Mouse (Mus musculus): Measurements from ENCODE around the gene Slc25a54. TPM values are rescaled to one million over a fixed set of nuclear protein-coding genes. Genes with fewer than 3 reads are reported as not detected.

Slc25a54 gene
- not detected in 2 replicates for polyA plus RNA-seq (2011; ENCODE audit: insufficient read depth, insufficient read length, low read depth, missing spikeins)

- H3K36me3 ChIP-seq (ENCODE audit: control insufficient read depth, insufficient read depth, low read length, poor library complexity, severe bottlenecking): no peaks in the 10 kb centered on the region
- H3K9ac ChIP-seq (ENCODE audit: low read depth, poor library complexity, severe bottlenecking): no peak within 1 kb of the TSS
- H3K27me3 ChIP-seq (ENCODE audit: control insufficient read depth, insufficient read depth, low read length, poor library complexity, severe bottlenecking): no peaks in the 10 kb centered on the region
- H3K27ac ChIP-seq (ENCODE audit: insufficient read depth, low read length): no peak within 1 kb of the TSS
- H3K4me1 ChIP-seq (ENCODE audit: control insufficient read depth, insufficient read depth, low read length): no peaks in the 10 kb centered on the region
- TF ChIP-seq POLR2A (IDR thresholded peaks at IDR 0.05; ENCODE audit: insufficient read depth, low read length) (no peak), EP300 (IDR thresholded peaks at IDR 0.05; ENCODE audit: insufficient read depth, low read depth, low read length) (no peak), CTCF (IDR thresholded peaks at IDR 0.05; ENCODE audit: low read depth, low read length) (no peak)
- H3K9me3 ChIP-seq (replicated peaks; ENCODE audit: control insufficient read depth, insufficient read depth, low read length, poor library complexity, severe bottlenecking): 0 out of 2 replicates have a peak, but pooled peaks cover 2% of the 10 kb centered on the region
- H3K4me3 ChIP-seq (ENCODE audit: low read depth, low read length): no peak within 1 kb of the TSS
Observed at GRCm38 (mm10) chr3:109080169-109080568, at the start of gene Slc25a54. TSS of gene Slc25a54 (plus strand) at chr3:109080469.

- Histone ChIP-seq H3K36me3 (ENCODE audit: control insufficient read depth, insufficient read depth, low read length, poor library complexity, severe bottlenecking) (no peaks in the 10 kb centered on the region), H3K9ac (ENCODE audit: low read depth, poor library complexity, severe bottlenecking) (no peak overlapping the region), H3K4me3 (ENCODE audit: low read depth, low read length) (no peak overlapping the region), H3K27ac (ENCODE audit: insufficient read depth, low read length) (no peak overlapping the region), H3K27me3 (ENCODE audit: control insufficient read depth, insufficient read depth, low read length, poor library complexity, severe bottlenecking) (no peaks in the 10 kb centered on the region; the same call in 1 of the 2 replicates), H3K4me1 (ENCODE audit: control insufficient read depth, insufficient read depth, low read length) (no peaks in the 10 kb centered on the region), H3K9me3 (replicated peaks; ENCODE audit: control insufficient read depth, insufficient read depth, low read length, poor library complexity, severe bottlenecking) (peaks cover 5% of the 10 kb centered on the region)
- TF ChIP-seq EP300 (IDR thresholded peaks at IDR 0.05; ENCODE audit: insufficient read depth, low read depth, low read length): no peak
- TF ChIP-seq POLR2A (IDR thresholded peaks at IDR 0.05; ENCODE audit: insufficient read depth, low read length): no peak
- TF ChIP-seq CTCF (IDR thresholded peaks at IDR 0.05; ENCODE audit: low read depth, low read length): no peak
Observed at GRCm38 (mm10) chr3:109030817-109031216, 49.5 kb upstream of the Slc25a54 start.

- Histone ChIP-seq H3K27ac (ENCODE audit: insufficient read depth, low read length) (no peak overlapping the region), H3K9me3 (replicated peaks; ENCODE audit: control insufficient read depth, insufficient read depth, low read length, poor library complexity, severe bottlenecking) (peaks cover 5% of the 10 kb centered on the region), H3K4me1 (ENCODE audit: control insufficient read depth, insufficient read depth, low read length) (no peaks in the 10 kb centered on the region), H3K4me3 (ENCODE audit: low read depth, low read length) (no peak overlapping the region), H3K36me3 (ENCODE audit: control insufficient read depth, insufficient read depth, low read length, poor library complexity, severe bottlenecking) (no peaks in the 10 kb centered on the region), H3K9ac (ENCODE audit: low read depth, poor library complexity, severe bottlenecking) (no peak overlapping the region), H3K27me3 (ENCODE audit: control insufficient read depth, insufficient read depth, low read length, poor library complexity, severe bottlenecking) (no peaks in the 10 kb centered on the region; the same call in 1 of the 2 replicates)
- TF ChIP-seq EP300 (IDR thresholded peaks at IDR 0.05; ENCODE audit: insufficient read depth, low read depth, low read length): no peak
Observed at GRCm38 (mm10) chr3:109031626-109032025, 48.6 kb upstream of the Slc25a54 start.

GRCm38 (mm10) chr3:109032306-109032705 is 48.0 kb upstream of the Slc25a54 start:
- H3K36me3 ChIP-seq (ENCODE audit: control insufficient read depth, insufficient read depth, low read length, poor library complexity, severe bottlenecking): no peaks in the 10 kb centered on the region
- peaks cover 5% of the 10 kb centered on the region for H3K9me3 ChIP-seq (replicated peaks; ENCODE audit: control insufficient read depth, insufficient read depth, low read length, poor library complexity, severe bottlenecking)
- no peak overlapping the region for H3K27ac ChIP-seq (ENCODE audit: insufficient read depth, low read length)
- TF ChIP-seq EP300 (IDR thresholded peaks at IDR 0.05; ENCODE audit: insufficient read depth, low read depth, low read length): no peak
- no peak for TF ChIP-seq CTCF (IDR thresholded peaks at IDR 0.05; ENCODE audit: low read depth, low read length)
- TF ChIP-seq POLR2A (IDR thresholded peaks at IDR 0.05; ENCODE audit: insufficient read depth, low read length): no peak
- no peaks in the 10 kb centered on the region for H3K4me1 ChIP-seq (ENCODE audit: control insufficient read depth, insufficient read depth, low read length)
- H3K27me3 ChIP-seq (ENCODE audit: control insufficient read depth, insufficient read depth, low read length, poor library complexity, severe bottlenecking): no peaks in the 10 kb centered on the region; the same call in 1 of the 2 replicates
- no peak overlapping the region for H3K9ac ChIP-seq (ENCODE audit: low read depth, poor library complexity, severe bottlenecking)
- no peak overlapping the region for H3K4me3 ChIP-seq (ENCODE audit: low read depth, low read length)

- H3K4me1 ChIP-seq (ENCODE audit: control insufficient read depth, insufficient read depth, low read length): no peaks in the 10 kb centered on the region
- H3K9ac ChIP-seq (ENCODE audit: low read depth, poor library complexity, severe bottlenecking): no peak overlapping the region
- no peak overlapping the region for H3K27ac ChIP-seq (ENCODE audit: insufficient read depth, low read length)
- H3K4me3 ChIP-seq (ENCODE audit: low read depth, low read length): no peak overlapping the region
- no peaks in the 10 kb centered on the region for H3K27me3 ChIP-seq (ENCODE audit: control insufficient read depth, insufficient read depth, low read length, poor library complexity, severe bottlenecking)
- H3K36me3 ChIP-seq (ENCODE audit: control insufficient read depth, insufficient read depth, low read length, poor library complexity, severe bottlenecking): no peaks in the 10 kb centered on the region
- TF ChIP-seq EP300 (IDR thresholded peaks at IDR 0.05; ENCODE audit: insufficient read depth, low read depth, low read length): no peak
- no peak for TF ChIP-seq POLR2A (IDR thresholded peaks at IDR 0.05; ENCODE audit: insufficient read depth, low read length)
- no peak for TF ChIP-seq CTCF (IDR thresholded peaks at IDR 0.05; ENCODE audit: low read depth, low read length)
- H3K9me3 ChIP-seq (replicated peaks; ENCODE audit: control insufficient read depth, insufficient read depth, low read length, poor library complexity, severe bottlenecking): peaks cover 5% of the 10 kb centered on the region
Observed at GRCm38 (mm10) chr3:109034411-109034810, 45.9 kb upstream of the Slc25a54 start.

- H3K27ac ChIP-seq (ENCODE audit: insufficient read depth, low read length): no peak overlapping the region
- H3K36me3 ChIP-seq (ENCODE audit: control insufficient read depth, insufficient read depth, low read length, poor library complexity, severe bottlenecking): no peaks in the 10 kb centered on the region
- no peaks in the 10 kb centered on the region for H3K27me3 ChIP-seq (ENCODE audit: control insufficient read depth, insufficient read depth, low read length, poor library complexity, severe bottlenecking)
- H3K9ac ChIP-seq (ENCODE audit: low read depth, poor library complexity, severe bottlenecking): no peak overlapping the region
- TF ChIP-seq EP300 (IDR thresholded peaks at IDR 0.05; ENCODE audit: insufficient read depth, low read depth, low read length): no peak
- TF ChIP-seq CTCF (IDR thresholded peaks at IDR 0.05; ENCODE audit: low read depth, low read length): no peak
- TF ChIP-seq POLR2A (IDR thresholded peaks at IDR 0.05; ENCODE audit: insufficient read depth, low read length): no peak
- no peak overlapping the region for H3K4me3 ChIP-seq (ENCODE audit: low read depth, low read length)
- H3K4me1 ChIP-seq (ENCODE audit: control insufficient read depth, insufficient read depth, low read length): no peaks in the 10 kb centered on the region
- no peaks in the 10 kb centered on the region for H3K9me3 ChIP-seq (replicated peaks; ENCODE audit: control insufficient read depth, insufficient read depth, low read length, poor library complexity, severe bottlenecking)
Observed at GRCm38 (mm10) chr3:109040908-109041307, 39.4 kb upstream of the Slc25a54 start.
